Mouse (Mus musculus) testis, adult 2 months (tissue): ENCODE measurements around the gene Acot10. TPM values are rescaled to one million over a fixed set of nuclear protein-coding genes. Genes with fewer than 3 reads are reported as not detected.
"Not testable (repeated sequence)": the region's sequence is repeated elsewhere in the genome, so short reads cannot be mapped to it uniquely, and the experiment has no call there.

ENCODE experiments used
- H3K27ac ChIP-seq: fragments of 200-500 bp; 2 replicates; pipeline ENCODE4 v1.5.1; 2012; ENCODE audit warnings: low read depth, low read length; ENCODE audit not compliant: control insufficient read depth, insufficient read depth
- H3K27me3 ChIP-seq: fragments of 200-500 bp; 2 replicates; pipeline ENCODE4 v1.6.1; 2012; ENCODE audit warnings: mild to moderate bottlenecking, low read length, moderate library complexity; ENCODE audit not compliant: control insufficient read depth, insufficient read depth
- H3K36me3 ChIP-seq: fragments of 200-500 bp; 2 replicates; pipeline ENCODE4 v1.6.1; 2012; ENCODE audit warnings: mild to moderate bottlenecking, low read length; ENCODE audit not compliant: control insufficient read depth, insufficient read depth
- H3K4me1 ChIP-seq: fragments of 200-500 bp; 2 replicates; pipeline ENCODE4 v1.6.1; 2012; ENCODE audit warnings: low read length; ENCODE audit not compliant: control insufficient read depth, insufficient read depth
- H3K4me3 ChIP-seq: fragments of 200-500 bp; 2 replicates; pipeline ENCODE4 v1.5.1; 2012; ENCODE audit warnings: low read depth, mild to moderate bottlenecking, low read length, moderate library complexity, mixed read lengths; ENCODE audit not compliant: control insufficient read depth
- CTCF ChIP-seq: fragments of 200-500 bp; IDR thresholded peaks from 2 replicates; pipeline ENCODE4 v1.5.1; 2012; ENCODE audit warnings: low read depth, mild to moderate bottlenecking, inconsistent platforms, low read length, moderate library complexity; ENCODE audit not compliant: control insufficient read depth, insufficient read depth, insufficient replicate concordance
- POLR2A ChIP-seq: fragments of 200-500 bp; IDR thresholded peaks from 2 replicates; pipeline ENCODE4 v1.6.1; 2012; ENCODE audit warnings: low read depth, mild to moderate bottlenecking, inconsistent platforms, low read length, moderate library complexity; ENCODE audit not compliant: control insufficient read depth
- polyA plus RNA-seq: library from polyadenylated mRNA; depleted of rRNA; stranded (reverse); fragments of >200 nt; gene quantifications from 2 replicates; pipeline ENCODE4 v1.2.3, GENCODE M21; 2012; rRNA removed

Acot10 gene
- polyA plus RNA-seq: 8.8 and 9.2 TPM in 2 replicates

- Histone ChIP-seq H3K27ac (no peak within 1 kb of the TSS), H3K27me3 (no peaks in the 10 kb centered on the region), H3K4me1 (peaks cover 2% of the 10 kb centered on the region), H3K36me3 (no peaks in the 10 kb centered on the region), H3K4me3 (peak within 1 kb of the TSS; percentile 74)
- TF ChIP-seq POLR2A: no peak
Observed at GRCm38 (mm10) chr15:20666650-20667049, at the start of gene Acot10. Gene Acot10 (minus strand): TSS chr15:20666750.

GRCm38 (mm10) chr15:20711859-20712258, 45.3 kb upstream of the Acot10 start:
- no peaks in the 10 kb centered on the region for H3K36me3 ChIP-seq
- no peak overlapping the region for H3K4me3 ChIP-seq
- H3K4me1 ChIP-seq: no peaks in the 10 kb centered on the region
- no peaks in the 10 kb centered on the region for H3K27me3 ChIP-seq
- no peak for TF ChIP-seq POLR2A
- no peak overlapping the region for H3K27ac ChIP-seq

- no peaks in the 10 kb centered on the region for H3K36me3 ChIP-seq
- no peaks in the 10 kb centered on the region for H3K27me3 ChIP-seq
- no peak overlapping the region for H3K4me3 ChIP-seq
- no peak overlapping the region for H3K27ac ChIP-seq
- TF ChIP-seq POLR2A: no peak
- no peak for TF ChIP-seq CTCF
- H3K4me1 ChIP-seq: no peaks in the 10 kb centered on the region
Observed at GRCm38 (mm10) chr15:20696229-20696628, 29.7 kb upstream of the Acot10 start.

- Histone ChIP-seq H3K4me3 (no peak overlapping the region), H3K27me3 (no peaks in the 10 kb centered on the region), H3K36me3 (no peaks in the 10 kb centered on the region), H3K4me1 (no peaks in the 10 kb centered on the region), H3K27ac (no peak overlapping the region)
- no peak for TF ChIP-seq CTCF
- no peak for TF ChIP-seq POLR2A
Observed at GRCm38 (mm10) chr15:20684200-20684599, 17.6 kb upstream of the Acot10 start.

- H3K27ac ChIP-seq: no peak overlapping the region
- H3K27me3 ChIP-seq: no peaks in the 10 kb centered on the region
- no peaks in the 10 kb centered on the region for H3K36me3 ChIP-seq
- TF ChIP-seq CTCF: no peak
- TF ChIP-seq POLR2A: no peak
- H3K4me3 ChIP-seq: no peak overlapping the region
- no peaks in the 10 kb centered on the region for H3K4me1 ChIP-seq
Observed at GRCm38 (mm10) chr15:20682719-20683118, 16.2 kb upstream of the Acot10 start.

GRCm38 (mm10) chr15:20669507-20669906, 3.0 kb upstream of the Acot10 start:
- H3K36me3 ChIP-seq, H3K27me3 ChIP-seq, H3K27ac ChIP-seq, H3K4me1 ChIP-seq, H3K4me3 ChIP-seq: not testable (repeated sequence)

- Histone ChIP-seq H3K36me3 (no peaks in the 10 kb centered on the region), H3K27me3 (no peaks in the 10 kb centered on the region), H3K27ac (no peak overlapping the region), H3K4me1 (peaks cover 2% of the 10 kb centered on the region), H3K4me3 (no peak overlapping the region)
- no peak for TF ChIP-seq CTCF
- TF ChIP-seq POLR2A: no peak
Observed at GRCm38 (mm10) chr15:20667989-20668388, 1.4 kb upstream of the Acot10 start.

- Histone ChIP-seq H3K4me1 (peaks cover 2% of the 10 kb centered on the region), H3K4me3 (no peak overlapping the region), H3K27me3 (no peaks in the 10 kb centered on the region), H3K27ac (no peak overlapping the region), H3K36me3 (no peaks in the 10 kb centered on the region)
- TF ChIP-seq CTCF (no peak), POLR2A (no peak)
Observed at GRCm38 (mm10) chr15:20667350-20667749, 800 bp upstream of the Acot10 start.
